Mouse (Mus musculus): ENCODE data around the gene Ncoa1. TPM values are rescaled to one million over a fixed set of nuclear protein-coding genes. Genes with fewer than 3 reads are reported as not detected.

Gene Ncoa1
- total RNA-seq, 1 experiment, result 13.3 TPM

- Histone ChIP-seq H3K27ac (ENCODE audit: insufficient read depth, low read depth, low read length, poor library complexity, severe bottlenecking) (no peak overlapping the region), H3K9me3 (ENCODE audit: control insufficient read depth, insufficient read depth, low read depth, low read length) (no peaks in the 10 kb centered on the region), H3K9ac (ENCODE audit: insufficient read depth, low read depth, low read length, poor library complexity, severe bottlenecking) (no peak overlapping the region), H3K4me1 (ENCODE audit: control insufficient read depth in 2 of 2, insufficient read depth in 2 of 2, low read length in 2 of 2, poor library complexity in 1 of 2) (no peaks in the 10 kb centered on the region), H3K36me3 (ENCODE audit: control insufficient read depth, insufficient read depth, low read length, poor library complexity, severe bottlenecking) (peaks cover 2% of the 10 kb centered on the region; the same call in 1 of the 2 replicates), H3K4me3 (ENCODE audit: insufficient read depth in 1 of 2, low read depth in 1 of 2, low read length in 2 of 2, poor library complexity in 1 of 2, severe bottlenecking in 1 of 2) (no peak overlapping the region)
- no peak for TF ChIP-seq ZNF384 (IDR thresholded peaks at IDR 0.05; ENCODE audit: low read depth, low read length)
- no peak for TF ChIP-seq HCFC1 (IDR thresholded peaks at IDR 0.05; ENCODE audit: borderline replicate concordance, insufficient read depth, low read length)
- no peak for TF ChIP-seq ZC3H11A (IDR thresholded peaks at IDR 0.05; ENCODE audit: borderline replicate concordance, low read depth, low read length)
- TF ChIP-seq CHD2 (IDR thresholded peaks at IDR 0.05; ENCODE audit: low read depth, low read length), result no peak
- no peak for TF ChIP-seq MAFK (IDR thresholded peaks at IDR 0.05; ENCODE audit: insufficient read depth, low read depth, low read length)
- in situ Hi-C loops (cut with MboI; ENCODE audit: low sequenced_read_pairs in 2 of 2, unreplicated experiment in 2 of 2), result no loop called here
- DNase-seq (ENCODE audit: low read depth, low spot score), result no peak
These were observed 154.8 kb downstream of the Ncoa1 start for GRCm38 (mm10) chr12:4322227-4322626.

DNA sequence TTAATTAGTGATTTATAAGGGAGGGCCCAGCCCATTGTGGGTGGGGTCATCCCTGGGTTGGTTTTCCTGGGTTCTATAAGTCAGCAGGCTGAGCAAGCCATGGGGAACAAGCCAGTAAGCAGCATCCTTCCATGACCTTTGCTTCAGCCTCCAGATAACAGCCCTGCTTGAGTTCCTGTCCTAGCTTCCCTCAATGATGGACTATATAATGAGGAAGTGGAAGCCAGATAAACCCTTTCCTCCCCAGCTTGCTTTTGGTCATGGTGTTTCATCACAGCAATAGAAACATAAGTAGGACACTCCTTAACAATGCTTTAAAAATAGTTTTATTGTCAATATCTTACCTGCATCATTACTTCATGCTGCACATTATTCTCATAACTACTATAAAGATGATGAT, 163.2 kb downstream of the Ncoa1 start:
- H3K36me3 ChIP-seq (ENCODE audit: control insufficient read depth, insufficient read depth, low read length, poor library complexity, severe bottlenecking), result peaks cover 2% of the 10 kb centered on the region; the same call in 1 of the 2 replicates
- no peaks in the 10 kb centered on the region for H3K9me3 ChIP-seq (ENCODE audit: control insufficient read depth, insufficient read depth, low read depth, low read length)
- no peak for DNase-seq (ENCODE audit: low read depth, low spot score)
- H3K4me1 ChIP-seq (ENCODE audit: control insufficient read depth in 2 of 2, insufficient read depth in 2 of 2, low read length in 2 of 2, poor library complexity in 1 of 2), result no peaks in the 10 kb centered on the region
- no peak overlapping the region for H3K9ac ChIP-seq (ENCODE audit: insufficient read depth, low read depth, low read length, poor library complexity, severe bottlenecking)
- no peak overlapping the region for H3K4me3 ChIP-seq (ENCODE audit: insufficient read depth in 1 of 2, low read depth in 1 of 2, low read length in 2 of 2, poor library complexity in 1 of 2, severe bottlenecking in 1 of 2)
- no peak overlapping the region for H3K27ac ChIP-seq (ENCODE audit: insufficient read depth, low read depth, low read length, poor library complexity, severe bottlenecking)
- in situ Hi-C loops (cut with MboI; ENCODE audit: low sequenced_read_pairs in 2 of 2, unreplicated experiment in 2 of 2), result no loop called here
- no peak for TF ChIP-seq MAFK (IDR thresholded peaks at IDR 0.05; ENCODE audit: insufficient read depth, low read depth, low read length)
- TF ChIP-seq ZC3H11A (IDR thresholded peaks at IDR 0.05; ENCODE audit: borderline replicate concordance, low read depth, low read length), result no peak
- TF ChIP-seq HCFC1 (IDR thresholded peaks at IDR 0.05; ENCODE audit: borderline replicate concordance, insufficient read depth, low read length), result no peak
- no peak for TF ChIP-seq CHD2 (IDR thresholded peaks at IDR 0.05; ENCODE audit: low read depth, low read length)
- no peak for TF ChIP-seq ZNF384 (IDR thresholded peaks at IDR 0.05; ENCODE audit: low read depth, low read length)

GRCm38 (mm10) chr12:4306712-4307313, 170.2 kb downstream of the Ncoa1 start:
- Histone ChIP-seq H3K4me1 (ENCODE audit: control insufficient read depth in 2 of 2, insufficient read depth in 2 of 2, low read length in 2 of 2, poor library complexity in 1 of 2) (no peaks in the 10 kb centered on the region), H3K27ac (ENCODE audit: insufficient read depth, low read depth, low read length, poor library complexity, severe bottlenecking) (no peak overlapping the region), H3K9me3 (ENCODE audit: control insufficient read depth, insufficient read depth, low read depth, low read length) (no peaks in the 10 kb centered on the region), H3K9ac (ENCODE audit: insufficient read depth, low read depth, low read length, poor library complexity, severe bottlenecking) (no peak overlapping the region), H3K36me3 (ENCODE audit: control insufficient read depth, insufficient read depth, low read length, poor library complexity, severe bottlenecking) (no peaks in the 10 kb centered on the region), H3K4me3 (ENCODE audit: insufficient read depth in 1 of 2, low read depth in 1 of 2, low read length in 2 of 2, poor library complexity in 1 of 2, severe bottlenecking in 1 of 2) (no peak overlapping the region)
- in situ Hi-C loops (cut with MboI; ENCODE audit: low sequenced_read_pairs in 2 of 2, unreplicated experiment in 2 of 2), result no loop called here
- no peak for DNase-seq (ENCODE audit: low read depth, low spot score)
- TF ChIP-seq ZNF384 (IDR thresholded peaks at IDR 0.05; ENCODE audit: low read depth, low read length) (no peak), HCFC1 (IDR thresholded peaks at IDR 0.05; ENCODE audit: borderline replicate concordance, insufficient read depth, low read length) (no peak), MAFK (IDR thresholded peaks at IDR 0.05; ENCODE audit: insufficient read depth, low read depth, low read length) (no peak), ZC3H11A (IDR thresholded peaks at IDR 0.05; ENCODE audit: borderline replicate concordance, low read depth, low read length) (no peak), CHD2 (IDR thresholded peaks at IDR 0.05; ENCODE audit: low read depth, low read length) (no peak)

- no peak for DNase-seq (ENCODE audit: low read depth, low spot score)
- H3K4me3 ChIP-seq (ENCODE audit: insufficient read depth in 1 of 2, low read depth in 1 of 2, low read length in 2 of 2, poor library complexity in 1 of 2, severe bottlenecking in 1 of 2), result no peak overlapping the region
- H3K27ac ChIP-seq (ENCODE audit: insufficient read depth, low read depth, low read length, poor library complexity, severe bottlenecking), result no peak overlapping the region
- no peak for TF ChIP-seq ZNF384 (IDR thresholded peaks at IDR 0.05; ENCODE audit: low read depth, low read length)
- no peak for TF ChIP-seq CHD2 (IDR thresholded peaks at IDR 0.05; ENCODE audit: low read depth, low read length)
- no peak for TF ChIP-seq ZC3H11A (IDR thresholded peaks at IDR 0.05; ENCODE audit: borderline replicate concordance, low read depth, low read length)
- TF ChIP-seq HCFC1 (IDR thresholded peaks at IDR 0.05; ENCODE audit: borderline replicate concordance, insufficient read depth, low read length), result no peak
- no peak for TF ChIP-seq MAFK (IDR thresholded peaks at IDR 0.05; ENCODE audit: insufficient read depth, low read depth, low read length)
- H3K9me3 ChIP-seq (ENCODE audit: control insufficient read depth, insufficient read depth, low read depth, low read length), result no peaks in the 10 kb centered on the region
- H3K4me1 ChIP-seq (ENCODE audit: control insufficient read depth in 2 of 2, insufficient read depth in 2 of 2, low read length in 2 of 2, poor library complexity in 1 of 2), result peaks cover 5 to 7% of the 10 kb centered on the region in 2 experiments; a peak in 2 of 4 replicates
- in situ Hi-C loops (cut with MboI; ENCODE audit: low sequenced_read_pairs in 2 of 2, unreplicated experiment in 2 of 2), result no loop called here
- H3K36me3 ChIP-seq (ENCODE audit: control insufficient read depth, insufficient read depth, low read length, poor library complexity, severe bottlenecking), result no peaks in the 10 kb centered on the region; the same call in 1 of the 2 replicates
- H3K9ac ChIP-seq (ENCODE audit: insufficient read depth, low read depth, low read length, poor library complexity, severe bottlenecking), result no peak overlapping the region
These were observed 177.7 kb downstream of the Ncoa1 start for GRCm38 (mm10) chr12:4299300-4299699.
